In genomic region chr17:31680450-31680849, GRCm38 (mm10) we compare ENCODE assay signal across 33 mouse cellular contexts. TPM values are rescaled to one million over a fixed set of nuclear protein-coding genes. Genes with fewer than 3 reads are reported as not detected.
"Had no signal": no experiment of that assay in that cellular context is flagged by ENCODE, and none has a peak within 500 bp of the region (broad histone marks: within the 10 kb centered on the region; RNA-seq: fewer than 3 reads in every experiment).

No protein-coding gene starts in this region.

- H3K4me2 ChIP-seq: heart, embryonic 12.5 days; hindbrain, embryonic 12.5 days; hindbrain, embryonic 14.5 days; intestine, embryonic 15.5 days; limb, embryonic 13.5 days; limb, embryonic 15.5 days; liver, embryonic 12.5 days had no signal

- H3K9me3 ChIP-seq: heart, embryonic 12.5 days; hindbrain, embryonic 10.5 days; hindbrain, embryonic 12.5 days; intestine, embryonic 15.5 days; limb, embryonic 13.5 days; limb, embryonic 15.5 days; liver, embryonic 12.5 days had no signal

- H3K27me3 ChIP-seq: intestine, embryonic 15.5 days; limb, embryonic 15.5 days had no signal

- H3K36me3 ChIP-seq: heart, embryonic 12.5 days; hindbrain, embryonic 10.5 days; hindbrain, embryonic 12.5 days; intestine, embryonic 15.5 days; limb, embryonic 13.5 days; limb, embryonic 15.5 days; liver, embryonic 12.5 days had no signal

- H3K27ac ChIP-seq: heart, adult 2 months; hindbrain, embryonic 10.5 days; hindbrain, embryonic 12.5 days; hindbrain, embryonic 14.5 days; intestine, embryonic 15.5 days; layer of hippocampus, adult 2 months; limb, embryonic 13.5 days; limb, embryonic 15.5 days; liver, embryonic 12.5 days had no signal

- ATAC-seq: hindbrain, embryonic 16.5 days; inflammation-experienced regulatory T-cells, adult 6 months; intestine, embryonic 15.5 days; intestine, postnatal 0 days; liver, embryonic 12.5 days had no signal

- DNase-seq: gastrocnemius, postnatal 14 days; gastrocnemius, postnatal 36 days; heart, adult 11 months; heart, adult 2 months; heart, postnatal 10 days; heart, postnatal 4 days; kidney, adult 18-20 months; kidney, adult 8-10 months; kidney, postnatal 10 days; kidney, postnatal 25 days; kidney, postnatal 4 days; left cerebral cortex, postnatal 4 days had no signal

- H3K4me1 ChIP-seq: heart, embryonic 12.5 days; hindbrain, embryonic 12.5 days; intestine, embryonic 15.5 days; limb, embryonic 13.5 days; limb, embryonic 15.5 days; liver, embryonic 12.5 days had no signal

- H3K4me3 ChIP-seq: heart, adult 2 months; heart, embryonic 12.5 days; hindbrain, embryonic 10.5 days; hindbrain, embryonic 12.5 days; intestine, embryonic 15.5 days; layer of hippocampus, adult 2 months; limb, embryonic 13.5 days; limb, embryonic 15.5 days; liver, embryonic 12.5 days had no signal

- H3K9ac ChIP-seq: heart, embryonic 12.5 days; hindbrain, embryonic 12.5 days; hindbrain, embryonic 14.5 days; intestine, embryonic 15.5 days; limb, embryonic 13.5 days; limb, embryonic 15.5 days; liver, embryonic 12.5 days had no signal

RNA-seq across cellular contexts. Expression of gene Cryaa, which starts 2.8 kb away (rescaled TPM):
- total RNA-seq: gastrocnemius, adult 18-20 months; gastrocnemius, adult 8-10 months; gastrocnemius, postnatal 14 days; gastrocnemius, postnatal 36 days; heart, adult 2 months; heart, postnatal 10 days; heart, postnatal 25 days; heart, postnatal 4 days; left cerebral cortex, postnatal 25 days; liver, adult 2 months had no signal
- polyA plus RNA-seq: heart, embryonic 12.5 days; heart, embryonic 14.5 days; hindbrain, embryonic 10.5 days; hindbrain, embryonic 12.5 days; inflammation-experienced regulatory T-cells, adult 6 months; kidney, embryonic 14.5 days; kidney, embryonic 16.5 days; limb, embryonic 11.5 days; limb, embryonic 13.5 days; liver, adult 2 months; liver, embryonic 12.5 days had no signal
